Mouse (Mus musculus) left cerebral cortex, postnatal 4 days (tissue): Measurements from ENCODE around the gene Pappa2. TPM values are rescaled to one million over a fixed set of nuclear protein-coding genes. Genes with fewer than 3 reads are reported as not detected.

Experiments used
- DNase-seq: peaks from one replicate; pipeline ENCODE4 v3.0.0-alpha.2; 2022
- intact Hi-C: fragments of 180-260 bp; cut with DNase I; formaldehyde crosslinking; loops from one replicate; pipeline ENCODE4 v1.15.1; 2025
- total RNA-seq, 2 experiments: library from RNA; stranded (reverse); gene quantifications; 2 replicates each; pipeline ENCODE4 v1.2.3; 2021

The Pappa2 gene
- total RNA-seq, 2 experiments from 2014 or later = 9.0 to 9.8 TPM

DNA sequence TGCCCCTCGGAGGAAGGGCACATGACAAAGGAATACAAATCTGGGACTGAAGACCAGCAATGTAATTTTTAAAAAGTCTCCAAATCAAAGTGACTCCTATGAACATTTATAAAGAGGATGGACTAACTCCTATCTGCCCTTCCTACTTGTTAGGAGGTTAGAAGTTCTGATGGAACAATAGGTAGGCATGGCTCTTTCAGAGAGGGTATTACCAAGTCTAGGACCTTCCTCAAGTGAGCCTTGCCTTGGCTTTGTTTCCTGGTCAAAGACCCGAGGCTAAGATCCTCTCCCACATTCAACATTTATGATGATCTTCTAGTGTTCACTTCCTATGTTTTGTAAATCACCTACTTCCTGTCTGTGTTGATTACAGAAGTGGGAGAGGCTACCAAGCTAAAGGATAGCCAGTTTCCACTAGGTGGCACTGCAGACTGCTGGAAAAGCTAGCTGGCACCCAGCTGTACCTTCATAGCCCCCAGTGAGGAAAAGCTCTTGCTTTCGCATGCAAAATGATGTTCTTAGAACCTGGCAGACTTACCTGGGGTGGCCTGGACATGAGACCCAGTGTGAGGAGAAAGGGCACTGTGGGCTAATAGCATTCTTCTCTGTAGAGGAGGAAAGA is 310.2 kb downstream of the Pappa2 start:
- intact Hi-C loops = loop anchor here (5.0 kb wide), 1 partner anchor 282 kb away; no protein-coding TSS in a partner anchor
- DNase-seq = peak; percentile 60

DNA sequence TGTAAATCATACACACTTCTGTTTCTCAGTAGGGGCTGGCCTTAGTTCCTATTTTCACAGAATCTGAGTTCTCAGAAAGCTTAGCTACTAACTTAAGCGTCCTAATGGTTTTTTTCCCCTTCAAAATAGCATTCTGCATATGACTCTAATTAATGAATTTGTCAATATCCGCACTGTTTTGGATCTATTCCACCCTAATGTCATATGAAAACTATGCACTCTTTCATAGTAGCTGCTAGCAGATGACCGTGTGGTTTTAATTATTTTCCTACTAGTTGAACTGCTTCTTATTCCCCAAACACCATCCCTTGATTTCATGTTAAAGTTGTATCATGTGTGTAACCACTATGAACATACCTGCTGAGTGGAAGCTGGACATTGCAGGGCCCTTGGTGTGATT is 314.3 kb downstream of the Pappa2 start:
- intact Hi-C loops = no loop called here
- DNase-seq = no peak
